Mouse (Mus musculus) lung, adult 2 months (tissue): ENCODE results near the gene Baz1b. TPM values are rescaled to one million over a fixed set of nuclear protein-coding genes. Genes with fewer than 3 reads are reported as not detected.

ENCODE experiments used
- DNase-seq: peaks from one replicate; pipeline ENCODE4 v3.0.0; 2022
- H3K4me1 ChIP-seq: fragments of 200-500 bp; 2 replicates; pipeline ENCODE4 v1.6.1; 2011; ENCODE audit warnings: low read length; ENCODE audit not compliant: control insufficient read depth, insufficient read depth
- H3K4me3 ChIP-seq: fragments of 200-500 bp; replicated peaks from 2 replicates; pipeline ENCODE3; 2011; ENCODE audit warnings: low read depth, mild to moderate bottlenecking, control low read depth, low read length; ENCODE audit errors: extremely low read depth
- CTCF ChIP-seq: fragments of 200-500 bp; IDR thresholded peaks from 2 replicates; pipeline ENCODE4 v1.5.1; 2011; ENCODE audit warnings: mild to moderate bottlenecking, low read length, control low read depth; ENCODE audit not compliant: insufficient read depth
- POLR2A ChIP-seq: fragments of 200-500 bp; IDR thresholded peaks from 2 replicates; pipeline ENCODE4 v1.6.1; 2011; ENCODE audit warnings: low read depth, mild to moderate bottlenecking, control low read depth, low read length, borderline replicate concordance; ENCODE audit errors: extremely low read depth
- WGBS: fragments of 180-500 bp; shearing (Covaris S2); methylation state at CpG from one replicate; pipeline ENCODE4 v1.1.7; 2018; 5-methylcytosine and 5-hydroxymethylcytosine counted together
- polyA plus RNA-seq: library from polyadenylated mRNA; depleted of rRNA; stranded (reverse); fragments of >200 nt; gene quantifications from 2 replicates; pipeline ENCODE4 v1.2.3, GENCODE M21; 2012; rRNA removed

Gene Baz1b
- 22.2 and 23.4 TPM in 2 replicates for polyA plus RNA-seq

GRCm38 (mm10) chr5:135186621-135187348, at the start of gene Baz1b:
TSS of gene Baz1b (plus strand) at chr5:135187264.
- H3K4me3 ChIP-seq, result peak within 1 kb of the TSS; percentile 87
- TF ChIP-seq POLR2A, result peak; percentile 71; the same call in 1 of the 2 replicates
- TF ChIP-seq CTCF, result no peak
- under 1% methylated on average over 57 of the region's 57 CpGs for WGBS
- DNase-seq, result peak; percentile 95
- peaks cover 13% of the 10 kb centered on the region for H3K4me1 ChIP-seq

DNA sequence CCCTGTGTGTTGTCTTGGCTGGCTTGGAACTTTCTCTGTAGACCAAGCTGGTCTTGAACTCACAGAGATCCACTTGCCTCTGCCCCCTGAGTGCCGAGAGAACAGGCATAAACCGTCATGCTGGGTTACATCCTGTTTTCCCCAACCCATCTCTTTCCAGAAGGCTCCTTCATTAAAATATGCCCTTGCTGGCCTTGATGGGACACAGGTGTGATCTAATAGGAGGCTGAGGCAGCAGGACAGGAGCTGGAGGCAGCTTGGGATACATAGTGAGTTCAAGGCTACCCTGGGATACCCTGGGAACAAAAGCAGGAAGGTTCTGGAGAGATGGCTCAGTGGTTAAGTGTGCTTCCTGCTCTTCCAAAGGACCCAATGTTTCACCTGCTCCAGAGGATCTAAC, 47.2 kb upstream of the Baz1b start:
- no peak for TF ChIP-seq CTCF
- no peak for TF ChIP-seq POLR2A
- no peak for DNase-seq
- Histone ChIP-seq H3K4me1 (no peaks in the 10 kb centered on the region), H3K4me3 (no peak overlapping the region)
- 59% methylated on average over 2 of the region's 2 CpGs for WGBS

DNA sequence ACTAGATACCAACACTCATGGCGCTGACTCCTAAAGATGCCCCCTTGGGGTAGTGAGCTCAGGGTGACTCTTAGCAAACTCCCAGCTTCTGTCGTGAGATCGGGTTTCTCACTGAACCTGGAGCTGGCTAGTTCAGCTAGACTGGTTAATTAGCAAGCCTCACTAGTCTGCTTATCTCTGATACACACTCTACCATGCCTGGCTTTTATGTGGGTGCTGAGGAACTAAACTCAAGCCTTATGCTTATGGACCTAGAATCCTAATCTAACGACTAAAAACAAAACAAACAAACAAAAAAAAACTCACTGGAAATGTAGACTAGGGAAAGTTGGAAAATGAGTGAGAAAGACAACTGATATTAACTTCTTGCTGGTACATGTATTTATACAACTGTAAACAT, 42.6 kb upstream of the Baz1b start:
- no peaks in the 10 kb centered on the region for H3K4me1 ChIP-seq
- H3K4me3 ChIP-seq, result no peak overlapping the region
- no peak for DNase-seq
- no peak for TF ChIP-seq POLR2A
- no peak for TF ChIP-seq CTCF
- WGBS, result 52% methylated on average over 4 of the region's 4 CpGs

- H3K4me3 ChIP-seq, result no peak overlapping the region
- TF ChIP-seq CTCF (no peak), POLR2A (no peak)
- 35% methylated on average over 3 of the region's 3 CpGs for WGBS
- no peaks in the 10 kb centered on the region for H3K4me1 ChIP-seq
- DNase-seq, result no peak
Measured at GRCm38 (mm10) chr5:135145532-135145931, 41.5 kb upstream of the Baz1b start.

GRCm38 (mm10) chr5:135145955-135146354, 41.1 kb upstream of the Baz1b start:
- Histone ChIP-seq H3K4me3 (no peak overlapping the region), H3K4me1 (no peaks in the 10 kb centered on the region)
- no peak for TF ChIP-seq CTCF
- no peak for TF ChIP-seq POLR2A
- DNase-seq, result no peak

DNA sequence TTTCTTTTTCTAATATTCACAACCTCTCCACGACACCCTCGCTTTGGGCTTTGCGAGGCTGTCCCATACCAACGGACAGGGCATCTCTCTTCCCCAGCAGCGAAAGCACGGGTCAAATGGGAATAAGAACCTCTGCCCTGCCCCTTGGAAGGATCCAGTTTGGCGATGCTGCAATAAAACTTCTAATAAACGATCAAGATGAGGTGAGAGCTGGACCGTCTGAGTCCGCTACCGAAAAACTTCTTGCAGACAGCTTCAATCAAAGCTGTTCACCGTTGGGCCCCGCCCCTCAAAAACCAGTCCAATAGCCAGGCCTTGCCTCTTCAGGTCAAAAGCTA, 38.4 kb upstream of the Baz1b start:
- H3K4me1 ChIP-seq, result no peaks in the 10 kb centered on the region
- no peak for DNase-seq
- TF ChIP-seq POLR2A (no peak), CTCF (no peak)
- peak overlapping the region; percentile 85 for H3K4me3 ChIP-seq
- WGBS, result under 1% methylated on average over 13 of the region's 13 CpGs

- TF ChIP-seq POLR2A (peak; percentile 84; the same call in 1 of the 2 replicates), CTCF (no peak)
- H3K4me3 ChIP-seq, result peak within 1 kb of the TSS; percentile 85
- under 1% methylated on average over 63 of the region's 63 CpGs for WGBS
- peak; percentile 99 for DNase-seq
- no peaks in the 10 kb centered on the region for H3K4me1 ChIP-seq
Measured at GRCm38 (mm10) chr5:135149053-135149819, 37.8 kb upstream of the Baz1b start, which contains the start of gene Tbl2. TSS of gene Tbl2 (plus strand) at chr5:135149657.

GRCm38 (mm10) chr5:135149820-135150178, 37.3 kb upstream of the Baz1b start:
- H3K4me1 ChIP-seq, result no peaks in the 10 kb centered on the region
- peak overlapping the region; percentile 76 for H3K4me3 ChIP-seq
- WGBS, result 0% methylated on average over 23 of the region's 23 CpGs
- TF ChIP-seq CTCF, result no peak
- no peak for TF ChIP-seq POLR2A
- DNase-seq, result no peak

- WGBS, result 98% methylated on average over 4 of the region's 4 CpGs
- TF ChIP-seq CTCF (no peak), POLR2A (no peak)
- Histone ChIP-seq H3K4me1 (peaks cover 8% of the 10 kb centered on the region), H3K4me3 (no peak overlapping the region)
- DNase-seq, result no peak
Measured at GRCm38 (mm10) chr5:135156496-135156895, 30.6 kb upstream of the Baz1b start.

DNA sequence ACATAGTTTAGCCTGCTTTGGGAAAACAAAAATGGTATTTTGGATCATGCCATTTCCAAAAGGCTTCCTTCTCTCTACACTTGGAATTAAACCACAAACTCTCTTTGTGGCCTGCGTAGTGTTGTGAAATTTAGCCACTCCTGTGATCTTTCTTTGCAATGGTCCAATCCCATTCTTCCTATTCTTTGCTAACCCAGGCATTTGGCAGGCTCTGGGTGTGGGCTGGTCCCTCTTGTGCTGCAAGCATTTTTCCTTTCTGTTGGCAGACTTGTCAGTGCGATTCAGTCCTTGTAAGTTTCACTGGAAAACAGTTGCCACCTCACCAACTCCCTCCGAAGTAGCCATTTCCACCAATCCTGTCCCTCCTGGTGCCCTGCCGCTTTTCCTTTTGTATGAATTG, 25.8 kb upstream of the Baz1b start:
- TF ChIP-seq POLR2A (no peak), CTCF (no peak)
- no peak overlapping the region for H3K4me3 ChIP-seq
- 70% methylated on average over 4 of the region's 4 CpGs for WGBS
- peaks cover 10% of the 10 kb centered on the region for H3K4me1 ChIP-seq
- peak; percentile 49 for DNase-seq
